Mouse (Mus musculus): ENCODE data around the gene Rufy3.

Rufy3 gene

DNA sequence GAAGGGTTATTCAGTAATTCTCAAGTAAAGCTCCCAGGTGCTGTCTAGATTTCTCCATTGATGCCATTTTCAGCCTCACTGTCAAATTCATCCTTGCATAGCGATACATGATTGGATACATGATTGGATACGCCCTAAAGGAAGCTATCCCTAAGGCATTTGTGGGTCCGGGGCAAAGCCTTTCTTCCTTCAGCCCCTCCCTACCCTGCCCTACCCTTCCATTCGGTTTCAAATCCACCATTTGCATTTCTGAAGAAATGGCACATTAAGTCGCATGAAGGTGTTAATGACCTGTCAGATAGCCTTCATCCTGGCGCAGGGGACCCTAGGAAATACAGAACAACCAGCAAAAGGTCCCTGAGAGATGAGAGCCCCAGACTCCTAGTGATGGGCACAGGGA is 120.5 kb downstream of the Rufy3 start:
- DNase-seq (ENCODE audit: low read depth, low spot score): no peak

DNA sequence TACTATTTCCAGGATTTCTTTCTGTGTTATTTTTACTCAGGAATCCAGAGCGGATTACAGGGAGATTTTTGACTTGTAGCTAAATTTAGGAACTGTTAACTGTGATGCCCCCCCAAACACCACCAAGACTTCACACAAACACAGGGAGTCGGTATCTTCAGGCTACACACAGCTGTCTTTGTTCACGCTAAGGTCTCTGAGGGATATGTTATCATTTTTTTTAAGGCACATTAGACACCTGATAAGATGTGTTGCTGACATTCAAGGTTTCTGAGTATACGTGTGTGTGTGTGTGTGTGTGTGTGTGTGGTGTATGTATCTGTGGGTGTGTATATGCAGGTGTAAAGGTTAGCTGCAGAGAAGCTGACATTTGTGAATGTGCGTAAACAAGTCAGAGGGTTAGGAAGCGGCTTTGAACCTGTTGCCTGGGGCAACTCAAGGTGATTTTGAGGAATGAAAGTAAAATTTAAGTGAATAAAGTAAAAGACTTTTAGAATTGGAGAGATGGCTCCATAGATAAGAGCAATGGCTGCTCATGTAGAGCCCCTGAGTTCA is 121.0 kb downstream of the Rufy3 start:
- no peak for DNase-seq (ENCODE audit: low read depth, low spot score)

DNA sequence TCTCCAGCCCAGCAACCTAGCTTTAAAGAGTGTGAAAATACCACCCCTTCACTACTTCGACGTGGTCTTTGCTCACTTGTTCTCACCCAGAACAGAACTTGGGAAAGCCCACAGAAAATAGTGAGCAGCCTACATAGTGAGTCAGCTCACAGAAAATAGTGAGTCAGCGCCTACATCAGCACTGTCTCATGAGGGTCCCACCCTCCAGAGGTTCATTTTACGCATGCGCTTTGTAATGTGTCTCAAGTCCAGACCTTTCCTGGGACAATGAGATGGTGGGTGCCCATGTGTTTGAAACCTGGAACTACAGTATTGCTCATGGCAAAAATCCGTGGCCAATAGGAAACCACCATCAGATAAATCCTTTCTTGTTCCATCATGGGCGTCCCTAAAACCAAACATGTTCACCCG is 123.2 kb downstream of the Rufy3 start:
- no peak for DNase-seq (ENCODE audit: low read depth, low spot score)

DNA sequence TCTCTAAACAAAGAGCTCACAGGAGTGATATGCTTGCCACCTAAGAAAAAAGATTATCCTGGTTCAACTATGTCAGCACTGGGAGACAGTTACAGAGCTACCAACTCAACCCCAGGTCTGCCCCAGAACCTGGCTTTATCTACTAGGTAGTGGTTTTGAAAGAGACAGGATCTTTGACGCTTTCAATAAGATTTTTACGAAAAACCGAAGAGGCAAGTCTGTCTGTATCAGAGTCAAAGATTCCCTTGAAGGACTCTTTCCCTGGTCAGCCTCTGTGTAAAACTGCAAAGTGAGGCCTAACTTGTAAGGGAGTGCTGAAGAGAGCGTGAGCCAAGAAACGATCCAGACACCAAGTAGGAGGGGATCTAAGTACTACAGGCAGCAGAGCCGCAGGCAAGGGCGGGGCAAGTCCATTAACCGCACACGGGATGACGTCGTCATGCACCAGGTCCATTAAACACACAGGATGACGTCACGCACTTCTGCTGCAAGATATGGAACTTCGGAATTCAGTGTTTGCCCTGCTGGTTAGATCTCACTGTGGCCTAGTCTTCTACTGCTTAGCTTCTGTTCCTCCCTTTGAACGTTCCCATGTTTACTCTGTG is 123.8 kb downstream of the Rufy3 start:
- DNase-seq (ENCODE audit: low read depth, low spot score): no peak

DNA sequence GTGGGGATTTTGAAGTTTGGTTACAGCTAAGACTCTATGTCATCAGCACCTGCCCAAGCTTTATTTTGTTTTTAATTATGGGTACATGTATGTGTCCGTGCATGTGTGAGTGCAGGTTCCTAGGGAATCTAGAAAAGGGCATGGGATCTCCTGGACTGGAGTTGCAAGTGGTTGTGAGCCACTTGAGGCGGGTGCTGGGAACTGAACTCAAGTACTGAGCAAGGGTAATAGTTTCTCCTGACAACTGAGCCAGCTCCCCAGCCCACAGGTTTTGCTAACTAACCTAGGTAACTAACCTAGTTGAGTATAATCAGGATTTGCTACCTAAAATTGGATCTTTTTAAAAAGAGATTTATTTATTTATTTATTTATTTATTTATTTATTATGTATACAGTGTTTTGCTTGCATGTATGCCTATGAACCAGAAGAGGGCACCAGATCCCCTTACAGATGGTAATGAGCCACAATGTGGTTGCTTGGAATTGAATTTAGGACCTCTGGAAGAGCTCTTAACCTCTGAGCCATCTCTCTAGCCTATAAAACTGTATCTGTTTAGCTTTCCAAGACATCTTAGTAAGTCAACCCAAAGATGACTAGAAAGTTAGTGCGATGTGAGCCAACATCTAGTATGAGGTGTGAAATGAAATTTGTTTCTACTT is 124.6 kb downstream of the Rufy3 start:
- DNase-seq (ENCODE audit: low read depth, low spot score): peak; percentile 32

DNA sequence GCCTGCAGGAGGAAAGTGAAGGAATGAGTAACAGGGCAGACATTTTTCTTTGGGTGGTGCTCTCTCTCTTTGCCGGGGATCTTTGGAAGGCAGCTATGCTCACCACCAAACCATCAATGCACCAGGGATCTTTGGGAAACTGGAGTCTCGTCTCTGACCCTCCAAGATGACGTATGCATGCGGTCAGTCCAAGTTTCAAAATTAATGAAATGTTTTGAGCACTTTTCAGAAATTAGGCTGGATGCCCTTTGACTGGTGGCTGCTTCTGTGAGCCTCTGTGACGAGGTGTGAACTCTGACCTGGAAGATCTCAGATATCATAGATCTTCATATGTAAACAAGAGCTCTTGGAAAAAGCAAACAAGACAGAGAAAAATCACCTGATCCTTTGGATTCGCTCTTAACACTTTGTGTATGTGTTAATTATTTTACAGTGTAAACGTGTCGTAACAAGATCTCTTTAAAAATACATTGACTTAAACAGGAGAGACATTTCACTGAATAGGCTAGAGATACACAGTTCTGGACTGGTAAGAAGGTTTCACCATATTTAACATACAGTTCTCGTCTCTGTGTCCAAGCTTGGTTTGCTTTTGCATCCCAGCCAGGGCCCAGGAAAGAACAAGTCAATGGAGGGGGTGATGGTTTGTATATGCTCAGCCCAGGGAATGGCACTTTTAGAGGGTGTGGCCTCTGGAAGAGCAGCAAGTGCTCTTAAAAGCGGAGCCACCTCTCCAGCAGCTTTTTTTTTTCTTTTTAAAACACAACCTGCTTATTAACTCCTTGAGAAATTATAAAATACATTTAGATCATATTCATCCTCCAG is 126.1 kb downstream of the Rufy3 start:
- DNase-seq (ENCODE audit: low read depth, low spot score): no peak

DNA sequence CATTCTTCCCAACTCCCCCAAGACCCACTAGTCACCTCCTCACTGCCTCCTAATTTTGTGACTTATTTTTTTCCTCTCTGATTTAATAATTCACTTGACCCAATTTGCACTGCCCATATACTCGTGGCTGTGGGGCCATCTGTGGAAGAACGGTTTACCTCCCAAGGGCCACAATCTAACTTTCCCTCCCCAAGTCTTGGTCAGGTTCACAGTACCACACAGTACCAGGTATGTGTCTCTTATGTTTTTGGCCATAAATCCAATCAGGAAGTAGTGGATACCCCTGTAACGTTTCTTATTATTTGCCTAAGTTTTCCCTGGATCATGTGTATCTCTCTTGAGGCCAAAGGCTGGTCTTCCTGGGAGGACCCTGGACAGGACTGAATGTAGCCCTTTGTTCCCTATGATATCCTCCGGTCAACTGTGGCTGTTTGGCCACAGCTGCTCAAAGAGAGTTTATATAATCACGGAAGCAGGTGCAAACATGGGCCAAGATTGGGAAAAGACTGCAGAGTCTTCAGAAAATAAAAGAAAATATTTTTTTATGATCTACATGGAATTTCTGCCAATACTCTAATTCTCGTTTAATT is 126.8 kb downstream of the Rufy3 start:
- no peak for DNase-seq (ENCODE audit: low read depth, low spot score)

DNA sequence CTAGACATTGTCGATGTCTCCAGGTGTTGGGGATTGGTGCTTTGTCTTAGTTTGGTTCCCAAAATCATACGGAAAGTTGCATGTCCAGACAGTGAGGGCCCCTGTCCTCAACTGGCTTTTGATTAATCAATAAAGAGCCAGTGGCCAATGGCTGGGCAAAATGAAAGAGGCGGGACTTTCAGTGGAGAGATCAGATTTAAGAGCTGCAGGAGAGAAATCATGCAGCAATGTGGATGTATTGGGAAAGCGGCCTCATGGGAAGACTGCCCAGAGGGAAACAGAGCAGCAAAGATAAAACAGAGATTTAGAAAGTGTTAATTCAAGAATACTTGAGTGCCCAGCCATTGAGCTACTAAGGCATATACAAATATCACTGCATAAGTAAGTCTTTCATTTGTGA is 127.7 kb downstream of the Rufy3 start:
- no peak for DNase-seq (ENCODE audit: low read depth, low spot score)

DNA sequence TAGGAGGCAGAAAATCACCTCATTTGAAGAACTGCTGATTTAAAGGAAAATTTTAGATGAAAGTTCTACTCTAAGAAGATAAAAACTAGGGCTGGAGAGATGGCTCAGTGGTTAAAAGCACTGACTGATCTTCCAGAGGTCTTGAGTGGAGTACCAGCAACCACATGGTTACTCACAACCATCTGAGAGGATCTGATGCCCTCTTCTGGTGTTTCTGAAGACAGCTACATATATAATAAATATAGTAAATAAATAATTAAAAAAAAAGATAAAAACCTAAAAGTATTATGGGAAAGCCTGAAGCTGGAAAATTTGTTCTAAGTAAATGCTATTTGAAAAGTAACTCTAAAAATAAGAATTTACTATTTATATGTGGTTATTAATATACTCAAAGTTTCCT is 128.2 kb downstream of the Rufy3 start:
- DNase-seq (ENCODE audit: low read depth, low spot score): no peak

DNA sequence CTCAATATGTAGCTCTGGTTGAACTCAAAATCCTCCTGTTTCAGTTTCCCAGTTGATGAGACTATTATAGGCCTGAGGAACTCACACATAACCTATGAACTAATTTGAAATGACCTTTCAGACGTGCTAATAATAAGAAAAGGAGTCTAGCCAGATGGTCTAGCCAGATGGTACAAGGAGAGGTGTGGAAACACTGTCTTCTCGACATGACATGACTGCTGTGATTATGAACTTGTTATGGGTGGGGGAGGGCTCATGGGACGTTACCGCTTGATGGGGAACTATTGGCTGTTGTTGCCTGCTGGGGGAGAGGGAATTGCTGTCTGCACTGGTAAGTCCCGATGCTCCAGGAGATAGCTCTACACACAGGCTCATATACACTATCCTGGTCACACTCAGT is 132.5 kb downstream of the Rufy3 start:
- no peak for DNase-seq (ENCODE audit: low read depth, low spot score)

DNA sequence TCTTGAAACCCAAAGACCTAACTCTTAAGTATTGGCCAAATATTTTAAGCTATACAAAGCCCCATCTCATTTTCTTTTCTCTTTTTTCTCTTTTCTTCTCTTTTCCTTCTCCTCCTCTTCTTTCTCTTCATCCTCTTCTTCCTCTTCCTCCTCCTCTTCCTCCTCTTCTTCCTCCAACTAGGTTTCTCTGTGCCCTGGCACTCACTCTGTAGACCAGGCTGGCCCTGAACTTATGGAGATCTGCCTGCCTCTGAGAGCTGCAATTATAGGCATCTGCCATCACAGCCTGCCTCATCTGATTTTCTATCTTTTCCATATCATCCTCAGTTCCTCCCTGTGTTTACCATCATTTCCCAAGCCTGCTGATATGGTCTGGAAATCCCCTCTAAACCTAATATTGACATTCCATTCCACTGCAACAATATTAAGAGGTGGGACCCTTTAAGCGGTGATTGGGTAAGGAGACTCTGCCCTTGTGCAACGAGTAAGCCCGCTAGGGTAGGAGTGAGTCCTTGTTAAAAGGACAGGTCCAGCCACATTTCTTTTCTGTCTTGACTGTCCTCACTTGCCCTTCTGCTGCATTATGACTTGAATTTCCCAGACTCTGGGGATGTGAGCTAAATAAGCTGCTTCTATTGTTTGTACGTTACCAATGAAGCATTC is 134.5 kb downstream of the Rufy3 start:
- no peak for DNase-seq (ENCODE audit: low read depth, low spot score)
